Mouse (Mus musculus) adrenal gland, postnatal 36 days (tissue): ENCODE measurements at regions not wholly inside any gene's neighbourhood (a gene's known extent, or its start where the extent isn't known, plus 50 kb on each side); places are given as distances from the start of the nearest gene placed in this dataset.

Source experiments
- DNase-seq, 2 experiments: peaks; one replicate each; pipeline ENCODE4 v3.0.0; 2021; ENCODE audit warnings: mixed read lengths in 1 of 2

DNA sequence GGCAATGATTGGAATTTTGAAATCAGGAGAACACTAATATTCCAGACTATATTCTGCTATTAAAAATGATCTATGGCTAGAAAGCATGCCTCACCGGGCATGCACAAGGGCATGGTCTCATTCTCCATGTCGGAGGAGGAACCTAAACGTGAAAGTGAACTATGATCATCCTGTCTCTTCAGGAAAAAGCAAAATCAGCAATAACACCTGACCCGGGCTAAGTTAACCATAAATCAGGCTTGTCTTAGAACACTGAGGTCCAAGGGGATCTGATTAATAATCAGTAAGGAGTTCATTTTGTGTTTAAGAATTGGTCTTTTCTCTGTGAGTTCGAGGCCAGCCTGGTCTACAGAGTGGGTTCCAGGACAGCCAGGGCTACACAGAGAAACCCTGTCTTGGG lies 119.7 kb upstream of the Jarid2 start:
- DNase-seq, result no peak

DNA sequence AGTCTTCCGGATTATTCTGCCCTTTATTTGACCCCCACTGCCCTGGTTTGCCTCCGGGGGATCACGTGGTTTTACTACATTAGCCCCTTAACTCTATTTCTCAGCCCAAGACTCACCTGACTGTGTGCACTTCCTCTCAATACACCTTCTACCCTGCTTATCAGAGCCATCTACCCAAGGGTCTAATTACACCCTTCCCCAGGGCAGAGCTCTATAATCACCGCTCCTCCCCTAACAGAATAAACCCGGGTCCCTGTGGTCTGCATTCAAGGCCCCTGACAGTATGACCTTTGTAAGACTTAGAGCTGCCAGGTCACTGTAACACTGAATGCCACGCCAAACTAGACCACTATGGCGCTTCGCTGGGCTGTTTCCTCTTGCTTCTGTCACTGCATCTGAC lies 113.6 kb upstream of the Jarid2 start:
- no peak for DNase-seq

DNA sequence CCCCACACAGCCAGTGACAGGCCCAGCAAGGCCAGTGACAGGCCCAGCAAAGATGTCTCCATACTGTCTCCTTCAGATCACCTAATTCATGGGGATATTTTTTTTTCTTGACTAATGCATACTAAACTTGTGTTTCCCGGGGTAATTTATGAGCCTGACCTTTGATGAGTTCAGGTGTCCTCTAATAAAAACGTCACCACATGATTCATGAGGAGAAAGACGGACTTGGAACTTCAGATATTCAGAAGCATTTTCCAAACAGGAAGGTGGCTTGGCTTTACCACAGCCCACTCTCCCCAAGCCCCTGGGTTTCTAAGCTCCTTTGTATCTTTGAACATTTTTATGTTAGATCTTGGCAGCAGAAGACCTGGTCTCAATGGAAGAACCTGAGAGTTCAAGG lies 110.9 kb upstream of the Jarid2 start:
- DNase-seq, result no peak

DNA sequence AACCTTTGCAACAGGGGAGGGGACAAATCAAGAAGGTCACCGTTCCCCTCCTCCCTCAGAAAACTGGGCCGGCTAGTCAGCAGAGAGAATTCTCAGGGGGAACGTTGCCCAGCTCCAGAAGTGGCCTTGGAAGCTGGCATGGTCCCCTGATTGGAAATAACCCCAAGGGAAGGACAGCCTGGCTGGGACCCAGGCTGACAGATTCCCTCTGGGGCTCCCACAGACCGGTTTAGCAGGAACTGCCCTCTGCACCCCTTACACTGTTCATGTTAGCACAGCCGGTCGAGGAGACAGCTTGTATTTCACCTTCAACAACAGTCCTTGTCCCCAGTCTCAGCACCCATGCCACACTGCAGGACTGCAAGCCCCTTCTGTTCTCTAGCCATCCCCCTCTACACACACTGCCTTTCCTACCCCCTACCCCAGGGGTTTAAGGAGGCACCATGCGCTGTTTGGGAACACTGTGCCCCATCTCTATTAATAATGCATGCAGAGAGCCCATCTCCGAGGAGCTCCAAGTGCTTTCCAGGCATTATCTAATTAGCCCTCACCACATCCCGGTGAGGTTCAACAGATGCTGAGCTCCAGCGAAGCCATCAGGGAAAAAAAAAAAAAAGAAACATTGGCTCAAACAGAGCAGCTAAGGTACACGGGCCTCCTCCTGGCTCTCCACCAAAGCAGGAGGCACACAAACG lies 106.5 kb upstream of the Jarid2 start:
- DNase-seq, result peak; percentile 72 to 77

DNA sequence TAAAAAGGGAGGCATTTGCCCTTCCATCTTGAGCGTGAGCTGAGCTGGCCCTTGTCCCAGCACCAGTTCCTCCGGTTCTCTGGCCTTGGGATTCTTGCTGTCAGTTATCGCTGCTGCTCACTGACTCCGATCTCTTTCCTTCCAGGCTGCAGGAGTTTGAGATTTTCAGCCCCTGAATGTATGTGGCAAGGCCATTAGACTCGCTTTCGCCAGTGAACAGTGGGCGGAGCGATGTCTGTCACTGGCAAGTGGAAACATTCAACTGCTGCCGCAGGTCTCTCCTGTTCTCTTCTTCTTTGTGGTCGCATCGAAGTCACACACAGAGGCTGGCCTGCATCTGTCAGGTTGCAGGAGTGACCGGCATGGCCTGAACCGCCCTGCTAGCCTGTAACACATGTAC lies 104.6 kb upstream of the Jarid2 start:
- DNase-seq, result peak; percentile 51 to 59

DNA sequence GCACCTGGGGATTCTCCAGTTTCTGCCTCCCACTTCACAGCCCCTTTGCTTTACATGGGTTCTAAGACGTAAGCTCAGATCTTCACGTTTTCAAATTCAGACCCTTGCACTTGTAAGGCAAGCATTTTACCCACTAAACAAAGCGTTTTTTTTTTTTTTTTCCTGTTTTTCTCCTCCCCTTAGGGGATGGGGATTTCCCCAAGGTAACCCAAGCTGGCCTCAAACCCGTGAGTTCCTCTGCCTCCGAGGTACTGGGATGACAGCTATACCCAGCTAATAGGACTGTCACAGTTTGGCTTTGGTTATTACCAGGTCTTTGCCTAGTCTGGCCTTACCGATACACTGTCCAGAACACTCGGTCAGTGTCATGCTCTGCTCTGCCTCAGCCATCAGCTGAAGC lies 103.5 kb upstream of the Jarid2 start:
- DNase-seq, result no peak

DNA sequence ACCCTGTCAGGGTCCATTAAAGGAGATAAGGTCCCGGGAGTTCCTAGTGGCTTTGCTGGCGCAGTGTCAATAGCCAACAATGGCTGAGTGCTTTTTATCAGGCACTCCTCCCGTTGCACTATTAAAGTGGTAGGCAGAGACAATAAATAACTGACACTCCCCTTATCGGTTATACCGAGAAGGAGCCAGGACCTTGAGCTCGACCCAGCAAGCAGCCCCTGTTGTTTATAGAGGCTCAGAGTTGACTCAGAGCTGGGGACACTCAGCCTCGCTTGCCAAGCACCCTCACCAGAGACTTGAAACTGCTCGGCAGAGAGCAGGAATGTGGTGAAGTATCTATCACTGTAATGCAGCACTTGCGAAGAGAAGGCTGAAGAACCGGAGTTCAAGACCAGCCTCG lies 102.5 kb upstream of the Jarid2 start:
- DNase-seq, result peak; percentile 68 to 70

DNA sequence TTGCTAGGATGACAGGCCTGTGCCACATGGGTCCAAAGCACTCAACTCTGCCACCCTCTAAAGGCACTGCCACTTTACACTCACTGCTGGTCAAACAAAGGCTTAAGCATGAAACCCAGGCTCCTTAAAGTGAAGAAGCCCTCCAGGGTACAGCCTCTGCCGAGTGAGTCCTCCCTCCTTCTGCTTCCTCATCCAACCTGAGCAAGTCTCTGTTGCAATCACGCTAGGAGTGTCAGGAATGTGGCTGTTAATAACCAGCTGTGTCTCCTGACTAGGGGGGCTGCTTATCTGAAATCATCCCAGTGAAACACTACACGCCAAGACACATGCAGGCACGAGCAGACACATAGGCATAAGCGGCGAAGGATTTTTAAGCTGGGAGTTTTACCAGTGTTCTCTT lies 99.2 kb upstream of the Jarid2 start:
- DNase-seq, result no peak

DNA sequence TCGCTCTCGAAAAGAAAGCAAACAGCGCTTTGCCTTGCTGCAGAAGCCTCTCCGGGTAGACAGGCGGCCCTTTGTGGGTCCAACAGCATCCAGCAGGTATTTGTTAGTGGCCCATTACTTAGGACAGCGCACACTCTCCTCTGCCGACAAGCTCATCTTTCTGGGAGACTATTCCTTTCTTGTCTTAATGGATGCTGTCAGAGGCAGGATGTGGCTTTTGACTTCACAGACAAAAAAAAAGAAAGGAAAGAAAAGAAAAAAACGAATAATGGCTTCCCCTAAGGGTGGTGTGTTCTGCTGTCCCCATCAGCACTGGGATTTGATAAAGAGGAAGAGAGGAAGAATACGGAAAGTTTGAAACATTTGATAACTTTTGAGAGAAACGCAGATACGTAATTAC lies 94.7 kb upstream of the Jarid2 start:
- DNase-seq, result no peak

DNA sequence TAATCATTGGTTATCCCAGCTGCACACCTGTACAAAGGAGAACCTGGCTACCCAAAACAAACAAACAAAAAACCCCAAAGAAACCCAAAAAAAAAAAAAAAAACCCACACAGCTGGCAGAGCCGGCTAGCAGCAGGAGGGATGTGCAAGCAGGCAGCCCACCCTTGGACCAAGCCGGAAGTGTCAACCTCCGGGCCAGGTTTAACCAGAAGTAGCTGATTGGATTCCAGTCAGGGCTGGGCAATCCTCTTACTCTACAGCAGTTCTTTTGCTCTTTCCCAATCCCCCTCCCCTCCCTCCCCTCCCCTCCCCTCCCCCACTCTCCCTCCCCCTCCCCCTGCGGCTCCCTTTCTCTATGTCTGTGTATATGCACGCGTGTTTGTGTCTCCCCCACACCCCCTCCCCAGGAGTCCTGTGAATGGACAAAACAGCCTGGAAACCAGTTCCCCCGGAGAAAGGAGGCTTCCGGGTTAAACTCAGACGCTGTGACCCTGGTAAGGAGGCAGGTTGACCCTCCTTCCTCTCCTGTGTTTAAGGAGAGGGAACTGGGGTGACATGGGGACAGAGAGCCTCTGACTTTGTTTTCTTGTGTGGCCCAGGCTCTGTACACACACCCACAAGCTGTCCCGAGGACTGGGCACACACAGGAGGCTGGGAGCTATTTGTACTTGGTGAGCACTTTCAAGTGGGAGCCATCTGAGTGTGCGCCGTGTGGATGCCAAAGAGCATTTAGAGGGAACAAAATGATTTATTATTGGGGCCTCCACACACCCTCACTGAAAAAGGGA lies 93.9 kb upstream of the Jarid2 start:
- no peak for DNase-seq

DNA sequence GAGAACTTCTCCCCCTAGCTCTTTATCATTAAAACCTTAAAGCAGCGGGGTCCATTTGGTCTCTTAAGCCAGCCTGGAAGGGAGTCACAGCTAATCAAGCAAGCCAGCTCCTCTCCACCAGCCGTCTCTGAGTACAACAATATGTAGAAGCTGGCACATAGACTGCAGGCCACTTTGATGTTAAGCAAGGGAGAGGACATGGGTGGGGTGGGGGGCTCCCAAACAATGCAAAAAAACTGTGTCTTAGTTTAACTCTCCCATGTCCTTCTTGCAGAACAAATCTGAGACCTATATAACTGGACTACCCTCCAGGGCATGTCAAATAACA lies 93.3 kb upstream of the Jarid2 start:
- DNase-seq, result no peak

DNA sequence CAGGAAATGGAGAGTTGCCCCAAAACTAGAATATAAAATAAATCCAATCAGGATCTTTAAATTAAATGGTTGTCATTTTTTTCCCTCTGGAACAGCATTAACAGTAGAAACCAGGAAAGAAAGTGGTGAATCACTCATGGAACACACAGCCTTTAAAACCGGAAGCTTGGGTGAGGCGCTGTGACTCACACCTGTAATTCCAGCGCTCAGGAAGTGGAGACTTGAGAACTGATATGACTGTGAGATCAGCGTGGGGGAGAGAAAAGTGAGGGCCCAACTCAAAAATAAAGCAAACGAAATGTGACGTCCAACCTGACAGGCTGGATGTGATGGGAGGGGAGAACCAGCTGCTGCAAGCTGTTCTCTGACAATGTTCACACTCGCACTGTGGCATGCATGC lies 86.9 kb upstream of the Jarid2 start:
- no peak for DNase-seq

DNA sequence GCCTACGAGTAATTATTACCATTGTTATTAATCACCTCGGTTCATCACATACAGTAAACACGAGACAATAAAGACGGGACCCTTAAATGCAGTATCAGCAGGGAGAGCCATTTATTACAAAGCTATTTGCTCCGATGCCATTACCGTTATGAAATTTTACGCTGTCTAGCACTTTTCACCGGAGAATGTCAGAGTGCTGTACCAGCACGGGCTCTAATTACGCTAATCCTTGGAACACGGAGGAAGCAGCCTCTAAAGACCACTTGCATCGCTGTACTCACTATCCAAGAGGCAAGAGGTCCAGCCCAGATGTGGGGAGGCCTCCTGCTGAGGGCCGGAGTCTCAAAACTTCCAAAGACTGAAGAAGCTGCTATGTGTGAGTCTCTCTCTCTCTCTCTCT lies 79.2 kb upstream of the Jarid2 start:
- DNase-seq, result no peak

DNA sequence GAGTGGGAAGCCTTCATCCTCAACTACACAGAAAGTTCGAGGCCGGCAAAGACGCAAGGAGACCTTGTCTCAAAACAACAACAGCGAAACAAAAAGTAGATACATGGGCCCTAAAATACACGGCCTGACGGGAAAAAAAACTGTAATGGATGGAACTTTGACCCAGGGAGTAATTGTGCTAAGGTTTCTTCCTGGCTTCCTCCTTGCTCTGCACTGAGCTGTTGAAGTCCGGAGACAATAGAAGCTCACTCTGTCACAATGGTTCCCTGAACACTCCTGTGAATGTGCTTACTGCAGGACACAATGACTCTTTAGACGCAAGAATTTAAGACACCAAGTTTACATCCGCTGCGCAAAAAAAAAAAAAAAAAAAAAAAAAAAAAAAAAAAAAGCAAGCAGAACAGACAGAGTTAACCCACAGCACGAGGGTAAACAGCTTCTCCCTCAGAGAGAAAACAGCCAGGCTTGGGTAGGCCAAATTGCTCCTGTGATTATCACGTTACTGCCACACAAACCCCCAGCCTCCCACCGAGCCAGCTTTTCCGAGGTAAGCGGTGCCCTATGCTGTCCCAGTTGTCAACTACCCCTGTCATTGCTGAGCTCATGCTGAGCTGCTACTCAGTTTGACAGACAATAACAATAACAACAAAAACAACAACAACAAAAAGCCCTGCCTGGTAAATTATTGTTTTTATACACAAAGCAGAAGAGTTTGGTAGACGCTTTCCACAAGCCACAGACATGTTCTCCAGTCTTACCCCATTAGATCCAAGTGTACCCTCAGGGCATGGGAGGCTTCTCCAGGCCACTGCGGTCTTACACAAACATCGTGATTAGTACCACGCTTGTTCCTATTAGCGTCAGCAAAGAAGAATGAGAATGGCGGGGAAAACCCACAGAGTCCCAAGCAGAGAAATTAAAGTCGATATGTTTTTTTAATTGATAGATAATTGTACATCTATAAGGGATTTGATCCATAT lies 77.7 kb upstream of the Jarid2 start:
- DNase-seq, result no peak

DNA sequence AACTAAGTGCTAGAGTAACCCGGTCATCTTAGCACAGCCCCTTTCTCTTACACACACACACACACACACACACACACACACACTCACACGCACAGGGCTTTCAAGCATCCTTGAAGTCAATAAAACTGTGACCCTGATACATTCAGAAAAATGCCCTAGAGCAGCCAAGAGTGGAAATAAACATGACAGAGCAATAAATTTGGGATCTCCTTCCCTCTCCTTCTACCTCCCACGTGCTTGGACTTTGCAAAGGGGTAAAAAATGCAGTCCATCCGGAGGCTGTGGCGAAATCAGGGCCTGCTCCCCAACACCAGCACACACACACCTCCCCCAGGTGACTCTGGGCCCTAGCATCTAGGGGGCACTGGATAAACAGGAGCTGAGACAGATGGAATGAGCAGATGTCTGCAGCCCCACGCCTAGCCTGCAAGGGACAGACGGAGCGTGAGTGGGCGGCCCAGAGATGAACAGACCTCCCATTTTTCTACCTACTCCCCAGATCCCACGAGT lies 71.3 kb upstream of the Jarid2 start:
- DNase-seq, result peak; percentile 41 to 53

DNA sequence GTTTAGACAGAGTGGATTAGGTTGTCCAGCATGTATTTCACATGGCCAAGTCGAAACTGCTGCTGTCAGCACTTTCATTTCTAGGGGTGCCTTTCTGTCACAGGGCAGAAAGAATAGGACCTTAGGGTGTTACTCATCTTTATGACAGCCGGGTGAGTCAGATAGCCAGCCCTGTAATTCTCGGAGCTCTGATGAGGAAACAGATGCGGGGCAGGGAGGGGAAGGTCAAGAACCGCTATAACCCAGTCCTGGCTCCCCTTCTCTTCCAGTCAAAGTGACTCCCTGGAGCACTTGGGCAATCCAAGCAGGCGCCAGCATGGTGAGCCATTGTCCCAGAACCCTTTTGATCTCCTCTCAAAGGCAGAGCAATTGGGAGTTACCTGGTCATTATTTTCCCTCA lies 69.4 kb upstream of the Jarid2 start:
- peak; percentile 75 for DNase-seq

DNA sequence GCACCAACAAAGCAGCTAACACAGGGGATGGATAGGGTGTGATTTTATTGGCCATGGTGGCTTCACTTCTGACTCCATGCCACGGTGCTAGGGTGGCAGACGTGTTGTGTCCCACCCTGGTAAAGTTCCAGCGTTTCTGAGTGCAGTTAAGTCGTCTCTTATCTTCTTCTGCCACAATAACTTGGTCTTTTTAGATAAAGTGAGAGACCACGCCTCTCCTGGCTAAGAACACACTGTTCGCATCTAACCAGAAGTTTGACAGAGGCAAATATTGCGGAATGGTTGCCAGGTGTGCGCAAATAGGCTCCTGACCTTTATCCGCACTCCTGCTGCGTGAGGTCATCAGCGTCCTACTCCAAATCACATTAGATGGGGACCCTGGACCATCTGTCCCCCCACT lies 66.2 kb upstream of the Jarid2 start:
- no peak for DNase-seq

DNA sequence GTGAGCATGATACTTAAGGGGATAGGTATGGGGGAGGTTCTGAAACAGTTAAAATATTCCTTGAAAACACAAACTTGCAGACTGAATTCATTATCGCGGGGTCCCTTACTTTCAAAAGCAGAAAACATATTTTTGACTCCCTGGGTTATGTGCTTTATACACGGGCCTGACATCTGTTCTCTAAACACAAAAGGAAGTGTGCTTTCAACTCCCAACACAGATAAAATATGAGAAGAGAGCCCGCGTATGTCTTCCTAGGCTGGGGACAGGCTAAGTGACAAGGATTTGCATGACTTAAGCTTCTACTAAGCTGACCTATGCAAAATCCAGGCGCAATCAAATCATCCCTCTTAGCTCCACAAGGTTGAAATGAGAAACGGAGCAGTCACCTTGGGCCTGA lies 65.5 kb upstream of the Jarid2 start:
- DNase-seq, result no peak

DNA sequence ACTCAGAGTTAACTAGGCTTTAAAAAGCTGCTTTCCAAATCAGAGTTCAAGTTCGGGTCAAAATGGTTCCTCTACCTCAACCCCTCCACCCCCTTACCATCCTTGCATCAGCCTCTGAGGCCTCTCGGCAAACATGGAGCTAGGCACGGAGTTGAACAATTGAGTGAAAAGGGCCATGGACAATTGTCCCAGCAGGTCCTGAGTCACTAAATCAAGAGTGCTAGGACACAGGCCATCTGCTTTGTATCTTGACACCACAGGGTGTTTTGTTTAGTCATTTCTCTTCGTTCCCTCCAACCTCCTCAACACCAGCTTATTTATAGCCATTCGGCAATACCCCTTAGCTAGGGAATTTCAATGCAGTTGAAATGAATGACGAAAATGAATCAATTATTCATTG lies 59.5 kb upstream of the Jarid2 start:
- DNase-seq, result no peak

DNA sequence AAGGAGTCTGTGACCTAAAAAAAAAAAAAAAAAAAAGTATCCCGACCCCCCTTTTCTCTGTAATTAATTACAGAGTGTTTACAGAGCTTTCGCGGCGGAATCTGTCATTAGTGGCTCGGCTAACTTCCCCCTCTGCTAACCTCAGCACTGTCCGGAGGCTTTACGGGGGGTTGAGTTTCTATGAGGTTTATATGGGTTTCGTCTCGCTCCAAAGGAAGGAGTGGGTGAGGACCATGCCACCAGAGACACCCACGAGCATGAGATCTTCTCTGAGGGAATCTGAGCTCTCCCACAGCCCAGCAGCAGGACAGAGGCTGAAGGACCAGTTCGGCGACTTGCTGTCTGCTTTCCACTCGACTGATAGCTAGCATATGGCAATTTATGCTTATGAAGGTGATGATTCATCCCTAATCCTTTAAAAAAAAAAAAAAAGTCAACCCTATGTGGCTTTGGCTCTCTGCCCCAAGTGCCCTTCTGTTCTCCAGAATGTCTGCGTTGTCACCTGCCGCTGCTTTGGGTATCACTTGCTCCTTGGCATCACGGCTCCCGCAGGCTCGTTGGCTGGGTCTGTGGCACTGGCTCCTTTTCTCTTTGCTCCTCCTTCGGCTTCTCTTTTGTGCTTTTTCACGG lies 55.8 kb upstream of the Jarid2 start:
- DNase-seq, result no peak

DNA sequence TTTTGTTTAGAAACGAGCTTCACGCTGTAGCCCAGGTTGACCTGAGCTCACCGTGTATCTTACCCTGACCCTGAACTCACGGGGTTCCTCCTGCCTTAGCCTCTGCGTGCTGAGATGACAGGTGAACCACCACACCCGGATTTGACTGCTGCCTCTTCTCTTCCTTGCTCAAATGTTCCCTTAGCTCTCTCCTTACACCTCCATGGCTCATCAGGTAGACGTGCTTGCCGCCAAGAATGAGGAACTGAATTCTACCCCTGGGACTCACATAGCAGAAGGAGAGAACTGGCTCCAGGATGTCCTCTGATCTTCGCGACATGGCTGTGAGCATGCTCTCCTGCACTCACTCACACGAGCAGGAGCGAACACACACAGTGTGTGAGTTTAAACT lies 55.3 kb upstream of the Jarid2 start:
- no peak for DNase-seq

DNA sequence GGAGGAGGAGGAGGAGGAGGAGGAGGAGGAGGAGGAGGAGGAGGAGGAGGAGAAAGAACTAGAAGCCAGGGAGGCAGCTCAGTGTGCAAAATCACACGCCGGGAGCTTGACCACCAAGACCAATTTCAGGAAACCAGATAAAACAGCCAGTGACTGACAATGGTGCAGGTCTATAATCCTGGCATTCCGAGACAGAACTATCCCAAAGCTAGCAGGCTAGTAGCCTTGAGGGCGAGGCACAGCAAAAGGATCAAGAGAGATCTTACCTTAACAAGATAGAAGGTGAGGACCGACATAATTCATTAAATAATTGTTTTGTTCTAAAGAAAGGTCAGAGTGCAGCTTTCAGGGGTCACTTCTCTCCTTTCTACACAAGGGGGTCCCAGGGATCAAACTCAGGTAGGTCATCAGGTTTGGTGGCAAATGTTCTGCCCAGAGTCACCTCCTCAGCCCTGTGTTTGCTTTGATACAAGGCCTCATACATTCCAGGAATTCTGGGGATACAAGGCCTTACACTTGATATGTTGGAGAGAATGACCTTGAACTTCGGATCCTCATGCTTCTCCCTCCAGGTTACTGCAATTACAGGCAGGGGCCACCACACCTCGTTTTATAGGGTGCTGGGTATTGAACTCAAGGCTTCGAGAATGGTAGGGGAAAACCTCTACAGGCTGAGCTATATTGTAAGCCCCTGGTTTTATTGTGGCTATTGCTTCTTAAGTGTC lies 54.2 kb upstream of the Jarid2 start:
- DNase-seq, result no peak
